Mouse (Mus musculus) limb, embryonic 14.5 days (tissue): ENCODE measurements around the gene Itih5. TPM values are rescaled to one million over a fixed set of nuclear protein-coding genes. Genes with fewer than 3 reads are reported as not detected.

Experiments
- ATAC-seq: fragments of 200-750 bp; cut with Nextera tagmentation; 2 replicates; pipeline ENCODE4 v1.8.0; 2017; ENCODE audit warnings: low read depth, moderate number of reproducible peaks, moderate TSS enrichment; ENCODE audit not compliant: low FRiP score
- DNase-seq: peaks from one replicate; pipeline ENCODE4 v3.0.0-alpha.2; 2015; ENCODE audit warnings: low spot score
- H3K27ac ChIP-seq: fragments of 300-500 bp; sonication (generic); replicated peaks from 2 replicates; pipeline ENCODE4 v1.5.1; 2014; ENCODE audit warnings: low read depth, mild to moderate bottlenecking, low read length, moderate library complexity, mixed read lengths
- H3K27me3 ChIP-seq: fragments of 300-500 bp; sonication (generic); 2 replicates; pipeline ENCODE4 v1.6.1; 2014; ENCODE audit warnings: low read length, mixed read lengths; ENCODE audit not compliant: control insufficient read depth, insufficient read depth
- H3K36me3 ChIP-seq: fragments of 300-500 bp; sonication (generic); 2 replicates; pipeline ENCODE4 v1.6.1; 2014; ENCODE audit warnings: mild to moderate bottlenecking, low read length, moderate library complexity, mixed read lengths; ENCODE audit not compliant: control insufficient read depth, insufficient read depth
- H3K4me1 ChIP-seq: fragments of 300-500 bp; sonication (generic); 2 replicates; pipeline ENCODE4 v1.6.1; 2014; ENCODE audit warnings: antibody characterized with exemption, low read length, mixed read lengths; ENCODE audit not compliant: control insufficient read depth, insufficient read depth
- H3K4me2 ChIP-seq: fragments of 300-500 bp; sonication (generic); replicated peaks from 2 replicates; pipeline ENCODE4 v1.6.1; 2014; ENCODE audit warnings: low read depth, mild to moderate bottlenecking, low read length, moderate library complexity; ENCODE audit not compliant: severe bottlenecking
- H3K4me3 ChIP-seq: fragments of 300-500 bp; sonication (generic); replicated peaks from 2 replicates; pipeline ENCODE4 v1.5.1; 2014; ENCODE audit warnings: low read length
- H3K9ac ChIP-seq: fragments of 300-500 bp; sonication (generic); 2 replicates; pipeline ENCODE4 v1.6.1; 2014; ENCODE audit warnings: mild to moderate bottlenecking, low read depth, low read length, moderate library complexity; ENCODE audit not compliant: severe bottlenecking
- H3K9me3 ChIP-seq: fragments of 300-500 bp; sonication (generic); 2 replicates; pipeline ENCODE4 v1.6.1; 2016; ENCODE audit warnings: low read length; ENCODE audit not compliant: control insufficient read depth
- POLR2A ChIP-seq: fragments of 200-500 bp; IDR thresholded peaks from 2 replicates; pipeline ENCODE4 v1.8.0; 2012; ENCODE audit warnings: inconsistent platforms, mild to moderate bottlenecking, moderate library complexity, borderline replicate concordance; ENCODE audit not compliant: insufficient read depth, insufficient read length; ENCODE audit errors: extremely low read depth
- WGBS: fragments of 180-500 bp; shearing (Covaris S2); extraction: QIAGEN DNeasy Blood & Tissue Kit; methylation state at CpG from one replicate; pipeline ENCODE4 v1.1.7; 2014; 5-methylcytosine and 5-hydroxymethylcytosine counted together
- polyA plus RNA-seq, 2 experiments: library from polyadenylated mRNA; depleted of rRNA in 1 of 2; stranded (reverse) in 1 of 2; unstranded in 1 of 2; fragments of >200 nt; fragmentation: Nextera tagmentation in 1 of 2; extraction: Ambion mirVana in 1 of 2; gene quantifications; 2 replicates each; pipeline versions ENCODE4 v1.2.1 to v1.2.3; 2012 to 2014

Gene Itih5
- polyA plus RNA-seq, 2 experiments, result 13.5 to 15.8 TPM

DNA sequence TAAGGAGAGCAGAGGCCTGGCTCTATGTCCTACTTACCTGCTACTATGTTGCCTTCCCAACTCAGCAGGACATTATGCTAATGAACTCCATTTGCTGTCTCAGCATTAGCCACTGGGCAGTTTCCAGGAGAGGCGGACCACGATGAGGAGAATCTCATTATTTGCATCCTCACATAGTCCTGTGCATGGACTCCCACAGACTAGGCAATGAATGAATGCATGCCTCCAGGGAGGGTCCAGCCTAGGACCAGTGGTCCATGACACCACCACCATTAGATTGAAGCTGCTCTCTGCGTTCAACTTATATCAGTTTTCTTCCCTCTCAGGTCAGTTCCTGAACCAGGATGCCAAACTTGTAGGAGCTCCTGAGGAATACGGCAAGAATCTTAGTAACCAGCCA is 97.6 kb downstream of the Itih5 start:
- no peaks in the 10 kb centered on the region for H3K9me3 ChIP-seq
- DNase-seq (no peak), ATAC-seq (no peak)
- H3K4me2 ChIP-seq, result no peak overlapping the region
- no peaks in the 10 kb centered on the region for H3K36me3 ChIP-seq
- H3K27ac ChIP-seq, result no peak overlapping the region
- no peak for TF ChIP-seq POLR2A
- no peak overlapping the region for H3K9ac ChIP-seq
- no peaks in the 10 kb centered on the region for H3K27me3 ChIP-seq
- no peak overlapping the region for H3K4me3 ChIP-seq
- WGBS, result 66% methylated on average over 4 of the region's 4 CpGs
- no peaks in the 10 kb centered on the region for H3K4me1 ChIP-seq

DNA sequence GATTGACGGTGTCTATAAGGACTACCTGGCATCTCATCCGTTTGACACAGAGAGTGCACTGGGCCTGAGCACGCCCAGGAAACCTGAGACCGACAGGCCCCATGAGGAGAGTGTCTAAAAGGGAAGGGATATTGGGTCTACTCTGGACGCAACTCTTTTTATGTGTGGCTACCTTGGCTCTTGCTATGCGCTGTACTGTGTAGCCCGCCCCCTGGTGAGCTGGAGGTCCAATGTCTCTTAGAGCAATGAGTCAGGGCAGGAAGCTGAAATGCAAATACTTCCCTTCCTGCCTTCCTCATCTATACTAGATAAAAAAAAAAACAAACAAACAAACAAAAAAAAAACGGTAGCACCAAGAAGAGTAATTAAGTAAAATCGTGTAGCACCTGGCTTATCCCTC is 98.1 kb downstream of the Itih5 start:
- H3K4me3 ChIP-seq, result no peak overlapping the region
- no peaks in the 10 kb centered on the region for H3K4me1 ChIP-seq
- DNase-seq (no peak), ATAC-seq (no peak)
- H3K9ac ChIP-seq, result no peak overlapping the region
- no peak overlapping the region for H3K4me2 ChIP-seq
- H3K27me3 ChIP-seq, result no peaks in the 10 kb centered on the region
- H3K27ac ChIP-seq, result no peak overlapping the region
- 87% methylated on average over 9 of the region's 9 CpGs for WGBS
- no peaks in the 10 kb centered on the region for H3K36me3 ChIP-seq
- TF ChIP-seq POLR2A, result no peak
- H3K9me3 ChIP-seq, result no peaks in the 10 kb centered on the region

DNA sequence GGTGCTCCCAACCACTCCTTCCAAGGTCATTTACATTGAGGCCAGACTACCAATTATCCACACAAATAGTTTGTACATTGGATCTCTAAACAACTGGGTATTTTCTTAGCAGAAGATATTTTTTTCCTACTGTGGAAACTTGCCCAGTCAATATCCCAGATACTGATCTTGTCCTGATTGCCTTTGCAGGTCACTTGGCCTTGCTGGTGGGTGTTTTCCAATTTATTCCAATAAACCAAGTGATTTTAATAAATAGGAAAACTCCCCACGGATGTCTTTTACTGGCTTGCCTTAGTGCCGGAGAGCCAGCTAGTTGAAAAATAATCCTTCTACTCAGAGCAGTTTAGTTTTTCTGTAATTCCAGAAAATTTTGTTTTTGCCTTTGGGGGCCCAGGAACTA is 98.6 kb downstream of the Itih5 start:
- DNase-seq, result peak; percentile 59
- Histone ChIP-seq H3K4me1 (no peaks in the 10 kb centered on the region), H3K27me3 (no peaks in the 10 kb centered on the region), H3K27ac (no peak overlapping the region), H3K9ac (no peak overlapping the region), H3K4me2 (no peak overlapping the region), H3K9me3 (no peaks in the 10 kb centered on the region), H3K4me3 (no peak overlapping the region), H3K36me3 (no peaks in the 10 kb centered on the region)
- WGBS, result 47% methylated on average over 2 of the region's 2 CpGs
- no peak for ATAC-seq
- no peak for TF ChIP-seq POLR2A

DNA sequence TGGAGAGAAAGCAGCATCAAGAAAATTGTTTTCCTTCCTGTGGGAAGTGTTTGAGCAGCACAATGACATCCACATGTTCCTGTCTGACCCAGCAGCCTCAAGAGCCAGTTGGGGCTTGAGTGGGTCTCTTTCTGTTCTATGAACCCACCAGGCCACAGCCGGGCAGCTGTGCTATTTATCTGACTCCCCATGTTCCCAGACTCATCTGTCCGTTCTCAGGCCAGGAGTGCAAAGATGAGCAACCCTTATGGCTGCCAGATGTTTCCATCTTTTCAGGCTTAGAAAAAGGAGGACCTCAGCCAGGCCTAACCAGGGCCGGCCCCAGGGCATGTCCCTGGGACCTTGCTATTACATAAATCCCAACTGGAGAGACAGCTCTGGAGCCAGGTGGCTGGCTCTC is 100.0 kb downstream of the Itih5 start:
- Histone ChIP-seq H3K9me3 (no peaks in the 10 kb centered on the region), H3K4me1 (no peaks in the 10 kb centered on the region), H3K4me2 (no peak overlapping the region), H3K4me3 (no peak overlapping the region), H3K27me3 (no peaks in the 10 kb centered on the region), H3K36me3 (no peaks in the 10 kb centered on the region), H3K9ac (no peak overlapping the region), H3K27ac (no peak overlapping the region)
- no peak for DNase-seq
- no peak for TF ChIP-seq POLR2A
- ATAC-seq, result no peak
- WGBS, result 63% methylated on average over 3 of the region's 3 CpGs

DNA sequence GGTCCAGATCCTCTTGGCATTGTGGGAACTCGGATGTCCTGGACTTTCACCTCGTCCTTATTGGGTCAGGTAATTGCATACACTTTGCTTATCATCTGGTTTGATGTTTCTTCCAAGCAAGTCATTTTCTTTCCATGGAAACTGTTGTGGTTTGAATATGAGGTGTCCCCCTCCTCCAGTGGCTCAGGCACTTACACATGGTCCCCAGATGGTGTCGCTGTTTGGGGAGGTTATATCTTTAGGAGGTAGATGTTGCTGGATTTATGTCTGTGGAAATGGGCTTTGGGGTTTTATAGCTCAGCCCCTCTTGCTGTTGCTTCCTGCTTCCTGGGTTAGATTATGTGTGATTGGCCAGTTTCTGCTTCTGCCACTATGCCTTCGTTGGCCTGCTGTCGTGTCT is 103.6 kb downstream of the Itih5 start:
- DNase-seq, result no peak
- Histone ChIP-seq H3K27me3 (no peaks in the 10 kb centered on the region), H3K27ac (no peak overlapping the region), H3K4me2 (no peak overlapping the region), H3K4me1 (no peaks in the 10 kb centered on the region), H3K9ac (no peak overlapping the region), H3K9me3 (no peaks in the 10 kb centered on the region), H3K4me3 (no peak overlapping the region), H3K36me3 (no peaks in the 10 kb centered on the region)
- WGBS, result 52% methylated on average over 5 of the region's 5 CpGs
- TF ChIP-seq POLR2A, result no peak
- ATAC-seq, result no peak

DNA sequence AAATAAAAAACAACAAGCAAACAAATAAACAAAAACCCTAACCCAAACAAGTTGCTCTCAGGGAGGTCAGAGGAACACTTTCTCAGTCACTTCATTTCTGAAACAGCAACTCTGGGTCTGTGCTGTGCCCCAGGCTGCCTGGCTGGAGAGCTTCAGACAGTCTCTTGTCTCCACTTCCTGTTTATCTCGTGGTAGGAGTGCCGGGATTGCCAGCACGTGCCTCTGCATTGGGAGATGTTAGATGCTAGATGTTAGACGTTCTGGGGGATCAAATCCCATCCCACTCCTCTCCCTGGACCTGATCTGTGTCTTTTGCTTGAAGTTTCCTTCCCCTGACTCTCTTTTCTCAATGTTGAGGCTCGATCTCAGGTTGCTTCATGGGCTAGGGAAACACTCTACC is 104.9 kb downstream of the Itih5 start:
- WGBS, result 76% methylated on average over 5 of the region's 5 CpGs
- DNase-seq, result no peak
- no peaks in the 10 kb centered on the region for H3K9me3 ChIP-seq
- no peak for ATAC-seq
- no peak overlapping the region for H3K9ac ChIP-seq
- no peak overlapping the region for H3K4me2 ChIP-seq
- H3K27ac ChIP-seq, result no peak overlapping the region
- no peak overlapping the region for H3K4me3 ChIP-seq
- H3K4me1 ChIP-seq, result no peaks in the 10 kb centered on the region
- H3K27me3 ChIP-seq, result no peaks in the 10 kb centered on the region
- TF ChIP-seq POLR2A, result no peak
- H3K36me3 ChIP-seq, result no peaks in the 10 kb centered on the region
